25 mouse cellular contexts compared by ENCODE assay signal in genomic region chr19:34096228-34096627, GRCm38 (mm10). TPM values are rescaled to one million over a fixed set of nuclear protein-coding genes. Genes with fewer than 3 reads are reported as not detected.
A peak's percentile ranks its signal among the peaks of the same experiment; 100 is the strongest.
DNase-seq lines count a peak whose midpoint lies in the region; ATAC-seq and TF ChIP-seq lines count a peak whose summit lies in the region.
"Had no signal": no experiment of that assay in that cellular context is flagged by ENCODE, and none has a peak within 500 bp of the region (broad histone marks: within the 10 kb centered on the region; RNA-seq: fewer than 3 reads in every experiment).

No protein-coding gene starts in this region.

- WGBS in kidney, postnatal 0 days, result 68% methylated on average over 1 of the region's 1 CpGs
- WGBS in kidney, embryonic 14.5 days, result 89% methylated on average over 1 of the region's 1 CpGs
- 95% methylated on average over 1 of the region's 1 CpGs for WGBS in forebrain, embryonic 10.5 days

- no peak overlapping the region for H3K4me2 ChIP-seq in kidney, postnatal 0 days (ENCODE audit: low read length)
- H3K4me2 ChIP-seq in kidney, embryonic 14.5 days (replicated peaks; ENCODE audit: low read depth, low read length), result no peak overlapping the region
- no peak overlapping the region for H3K4me2 ChIP-seq in CH12.LX (ENCODE audit: insufficient read depth, low read depth, poor library complexity, severe bottlenecking)
- H3K4me2 ChIP-seq: embryonic facial prominence, embryonic 13.5 days; hindbrain, embryonic 15.5 days; liver, embryonic 13.5 days; midbrain, embryonic 11.5 days; neural tube, embryonic 13.5 days had no signal

- no peaks in the 10 kb centered on the region for H3K27me3 ChIP-seq in kidney, postnatal 0 days (ENCODE audit: insufficient read depth, low read length)
- no peaks in the 10 kb centered on the region for H3K27me3 ChIP-seq in kidney, embryonic 14.5 days (ENCODE audit: control insufficient read depth, insufficient read depth, low read length)
- no peaks in the 10 kb centered on the region for H3K27me3 ChIP-seq in CH12.LX (replicated peaks)
- H3K27me3 ChIP-seq in forebrain, embryonic 10.5 days (ENCODE audit: poor library complexity, severe bottlenecking), result no peaks in the 10 kb centered on the region
- H3K27me3 ChIP-seq: embryonic facial prominence, embryonic 13.5 days; hindbrain, embryonic 15.5 days; liver, embryonic 13.5 days; neural tube, embryonic 13.5 days had no signal

- peak; percentile 7 for DNase-seq in CD4-positive, CD25-positive, alpha-beta regulatory T cell, adult 2 months (ENCODE audit: low read depth, low spot score)
- no peak for DNase-seq in kidney, postnatal 0 days (ENCODE audit: low spot score)
- DNase-seq in CH12.LX (ENCODE audit: extremely low read depth), result peak; percentile 11
- DNase-seq in gonadal fat pad, adult 2 months (ENCODE audit: low read depth), result peak; percentile 93
- no peak for DNase-seq in forebrain, embryonic 10.5 days (ENCODE audit: extremely low spot score, low spot score)
- DNase-seq in gastrocnemius, adult 8-10 months (ENCODE audit: low spot score in 2 of 2), result no peak
- DNase-seq: cerebellum, adult 8-10 months; forebrain, postnatal 0 days; gastrocnemius, postnatal 10 days; heart, adult 2 months; heart, postnatal 36 days; kidney, adult 11 months; kidney, postnatal 10 days; liver, embryonic 13.5 days; thymus, postnatal 36 days had no signal

- peak; percentile 12; the same call in 1 of the 2 replicates for TF ChIP-seq CTCF in kidney, postnatal 0 days (IDR thresholded peaks at IDR 0.05; ENCODE audit: low read depth)
- TF ChIP-seq CTCF in CH12.LX (conservative IDR thresholded peaks at IDR 0.05 in 1 of 2, IDR thresholded peaks at IDR 0.05 in 1 of 2; ENCODE audit: low read depth in 2 of 2, low read length in 2 of 2), result peak in 1 of 2 experiments; percentile 62; a peak in 2 of 4 replicates

- dilution Hi-C loops in CH12.LX (cut with MboI; ENCODE audit: extremely low pct_ligation_motif_present, extremely low pct_unique_long_range_greater_than_20kb, low sequenced_read_pairs), result no loop called here

- no peaks in the 10 kb centered on the region for H3K9me3 ChIP-seq in kidney, postnatal 0 days (replicated peaks; ENCODE audit: low read length)
- H3K9me3 ChIP-seq in kidney, embryonic 14.5 days (ENCODE audit: control insufficient read depth, low read length), result no peaks in the 10 kb centered on the region
- H3K9me3 ChIP-seq in CH12.LX (replicated peaks; ENCODE audit: low read length), result no peaks in the 10 kb centered on the region
- H3K9me3 ChIP-seq in forebrain, embryonic 10.5 days, result no peaks in the 10 kb centered on the region
- H3K9me3 ChIP-seq: embryonic facial prominence, embryonic 13.5 days; hindbrain, embryonic 15.5 days; limb, embryonic 10.5 days; liver, embryonic 13.5 days; neural tube, embryonic 13.5 days had no signal

- H3K36me3 ChIP-seq in kidney, postnatal 0 days (ENCODE audit: insufficient read depth, low read length), result no peaks in the 10 kb centered on the region
- H3K36me3 ChIP-seq in kidney, embryonic 14.5 days (ENCODE audit: control insufficient read depth, insufficient read depth, low read length), result no peaks in the 10 kb centered on the region
- no peaks in the 10 kb centered on the region for H3K36me3 ChIP-seq in CH12.LX (replicated peaks in 1 of 2; ENCODE audit: control insufficient read depth in 1 of 2, insufficient read depth in 1 of 2, low read length in 1 of 2)
- no peaks in the 10 kb centered on the region for H3K36me3 ChIP-seq in forebrain, embryonic 10.5 days (replicated peaks)
- H3K36me3 ChIP-seq: embryonic facial prominence, embryonic 13.5 days; hindbrain, embryonic 15.5 days; limb, embryonic 10.5 days; liver, embryonic 13.5 days; neural tube, embryonic 13.5 days had no signal

- TF ChIP-seq POLR2A in CH12.LX (IDR thresholded peaks at IDR 0.05; ENCODE audit: low read depth, low read length), result no peak

- H3K9ac ChIP-seq in kidney, postnatal 0 days (ENCODE audit: low read depth, low read length), result no peak overlapping the region
- H3K9ac ChIP-seq in kidney, embryonic 14.5 days (ENCODE audit: low read depth, low read length), result no peak overlapping the region
- no peak overlapping the region for H3K9ac ChIP-seq in CH12.LX (ENCODE audit: insufficient read depth, low read depth)
- H3K9ac ChIP-seq: embryonic facial prominence, embryonic 13.5 days; forebrain, postnatal 0 days; hindbrain, embryonic 15.5 days; liver, embryonic 13.5 days; neural tube, embryonic 13.5 days had no signal

- peak; percentile 61 for TF ChIP-seq RAD21 in CH12.LX (IDR thresholded peaks at IDR 0.05; ENCODE audit: low read depth, low read length)

- no peaks in the 10 kb centered on the region for H3K4me1 ChIP-seq in kidney, postnatal 0 days (replicated peaks; ENCODE audit: insufficient read depth, low read length)
- no peaks in the 10 kb centered on the region for H3K4me1 ChIP-seq in kidney, embryonic 14.5 days (ENCODE audit: control insufficient read depth, insufficient read depth, low read length)
- no peaks in the 10 kb centered on the region for H3K4me1 ChIP-seq in CH12.LX (ENCODE audit: control insufficient read depth in 1 of 2, insufficient read depth in 2 of 2)
- no peaks in the 10 kb centered on the region for H3K4me1 ChIP-seq in forebrain, embryonic 10.5 days
- H3K4me1 ChIP-seq: embryonic facial prominence, embryonic 13.5 days; hindbrain, embryonic 15.5 days; limb, embryonic 10.5 days; liver, embryonic 13.5 days; neural tube, embryonic 13.5 days had no signal

- H3K27ac ChIP-seq in kidney, postnatal 0 days, result no peak overlapping the region
- no peak overlapping the region for H3K27ac ChIP-seq in kidney, embryonic 14.5 days (ENCODE audit: low read depth, low read length)
- no peak overlapping the region for H3K27ac ChIP-seq in CH12.LX (ENCODE audit: insufficient read depth, low read depth)
- no peak overlapping the region for H3K27ac ChIP-seq in forebrain, embryonic 10.5 days
- H3K27ac ChIP-seq: embryonic facial prominence, embryonic 13.5 days; heart, adult 2 months; hindbrain, embryonic 15.5 days; limb, embryonic 10.5 days; liver, embryonic 13.5 days; neural tube, embryonic 13.5 days had no signal

- no peak for ATAC-seq in CD4-positive, CD25-positive, alpha-beta regulatory T cell, adult 4 months
- ATAC-seq in kidney, postnatal 0 days (replicated peaks; ENCODE audit: low FRiP score, low read depth), result no peak
- no peak for ATAC-seq in kidney, embryonic 14.5 days (ENCODE audit: low FRiP score, low TSS enrichment)
- ATAC-seq: forebrain, postnatal 0 days had no signal

- in situ Hi-C loops in CH12.LX (cut with MboI; ENCODE audit: low pct_ligation_motif_present, low pct_unique_long_range_greater_than_20kb, low sequenced_read_pairs), result no loop called here

- no peaks in the 10 kb centered on the region for H3K79me2 ChIP-seq in CH12.LX (replicated peaks; ENCODE audit: control insufficient read depth, extremely low read depth, insufficient read depth, poor library complexity, severe bottlenecking)

- TF ChIP-seq EP300 in CH12.LX (IDR thresholded peaks at IDR 0.05; ENCODE audit: low read length), result no peak

- no peak overlapping the region for H3K4me3 ChIP-seq in kidney, postnatal 0 days (replicated peaks; ENCODE audit: low read depth, low read length)
- H3K4me3 ChIP-seq in kidney, embryonic 14.5 days (ENCODE audit: low read length), result no peak overlapping the region
- no peak overlapping the region for H3K4me3 ChIP-seq in CH12.LX (replicated peaks in 1 of 3; ENCODE audit: low read depth in 2 of 3, low read length in 2 of 3, poor library complexity in 1 of 3)
- no peak overlapping the region for H3K4me3 ChIP-seq in forebrain, embryonic 10.5 days
- H3K4me3 ChIP-seq: embryonic facial prominence, embryonic 13.5 days; heart, adult 2 months; hindbrain, embryonic 15.5 days; limb, embryonic 10.5 days; liver, embryonic 13.5 days; neural tube, embryonic 13.5 days had no signal

TF ChIP-seq in CH12.LX, 34 proteins besides CTCF, POLR2A, EP300 and RAD21:
- TF ChIP-seq NRF1 (IDR thresholded peaks at IDR 0.05; ENCODE audit: low read depth, low read length), result no peak
- TF ChIP-seq SMC3 (IDR thresholded peaks at IDR 0.05; ENCODE audit: low read depth, low read length), result peak; percentile 48
TF ChIP-seq in CH12.LX: peak in this region for 1.

RNA-seq across cellular contexts. Expression of gene Lipm, which starts 4.5 kb away (rescaled TPM):
- polyA plus RNA-seq in CD4-positive, CD25-positive, alpha-beta regulatory T cell, adult 4 months (2017; shearing (Covaris generic)), result under 1 TPM in 1 of 2 experiments, not detected in 1; 0.24 TPM
- not detected in 2 replicates for polyA plus RNA-seq in kidney, postnatal 0 days (2015; fragmentation: Nextera tagmentation; extraction: Ambion mirVana)
- polyA plus RNA-seq in kidney, embryonic 14.5 days (2014; fragmentation: Nextera tagmentation; extraction: Ambion mirVana), result not detected in 2 replicates
- total RNA-seq in CH12.LX (2012; rRNA removed) (not detected in 2 replicates), CH12.LX (2014; rRNA removed) (not detected in 2 replicates)
- polyA plus RNA-seq in CH12.LX (2012; ENCODE audit: insufficient read length, low read depth), result not detected in 2 replicates
- not detected in 2 replicates for polyA plus RNA-seq in gonadal fat pad, adult 2 months (2012; rRNA removed)
- 0.17 TPM in 1 of 2 replicates, not detected in the other for polyA plus RNA-seq in forebrain, embryonic 10.5 days (2016; fragmentation: Nextera tagmentation; extraction: Ambion mirVana)
- not detected for total RNA-seq in gastrocnemius, adult 8-10 months (2022)
- total RNA-seq: forebrain, postnatal 0 days; gastrocnemius, postnatal 10 days; heart, adult 2 months; heart, postnatal 36 days; left cerebral cortex, adult 18-20 months had no signal
- polyA plus RNA-seq: forebrain, postnatal 0 days; heart, adult 2 months; heart, embryonic 14.5 days; hindbrain, embryonic 15.5 days; limb, embryonic 10.5 days; liver, embryonic 13.5 days; midbrain, embryonic 11.5 days; neural tube, embryonic 13.5 days had no signal

RNA-seq across cellular contexts. Expression of gene Lipn, which starts 29.1 kb away (rescaled TPM):
- not detected for polyA plus RNA-seq in CD4-positive, CD25-positive, alpha-beta regulatory T cell, adult 4 months (2017; shearing (Covaris generic))
- not detected in 2 replicates for polyA plus RNA-seq in kidney, postnatal 0 days (2015; fragmentation: Nextera tagmentation; extraction: Ambion mirVana)
- not detected in 2 replicates for polyA plus RNA-seq in kidney, embryonic 14.5 days (2014; fragmentation: Nextera tagmentation; extraction: Ambion mirVana)
- total RNA-seq in CH12.LX (2012; rRNA removed), result not detected in 2 replicates
- total RNA-seq in CH12.LX (2014; rRNA removed), result not detected in 2 replicates
- polyA plus RNA-seq in CH12.LX (2012; ENCODE audit: insufficient read length, low read depth), result not detected in 2 replicates
- not detected in 2 replicates for polyA plus RNA-seq in gonadal fat pad, adult 2 months (2012; rRNA removed)
- not detected in 2 replicates for polyA plus RNA-seq in forebrain, embryonic 10.5 days (2016; fragmentation: Nextera tagmentation; extraction: Ambion mirVana)
- not detected for total RNA-seq in gastrocnemius, adult 8-10 months (2022)
- total RNA-seq: forebrain, postnatal 0 days; gastrocnemius, postnatal 10 days; heart, adult 2 months; heart, postnatal 36 days; left cerebral cortex, adult 18-20 months had no signal
- polyA plus RNA-seq: embryonic facial prominence, embryonic 13.5 days; forebrain, postnatal 0 days; heart, adult 2 months; heart, embryonic 14.5 days; hindbrain, embryonic 15.5 days; limb, embryonic 10.5 days; liver, embryonic 13.5 days; lung, embryonic 16.5 days; midbrain, embryonic 11.5 days; neural tube, embryonic 13.5 days had no signal

Comparison
In these comparisons a context has a peak if more than half of its experiments do, and no peak if none do; other contexts are left out.
1. DNase-seq: peak in CD4-positive, CD25-positive, alpha-beta regulatory T cell, adult 2 months (single experiment), CH12.LX (single experiment) and gonadal fat pad, adult 2 months (single experiment); none in kidney, postnatal 0 days (single experiment), forebrain, embryonic 10.5 days (single experiment) and gastrocnemius, adult 8-10 months (0 of 2).